Mouse (Mus musculus) left cerebral cortex, postnatal 10 days (tissue): ENCODE measurements at regions not wholly inside any gene's neighbourhood (a gene's known extent, or its start where the extent isn't known, plus 50 kb on each side); places are given as distances from the start of the nearest gene placed in this dataset.
A peak's percentile ranks its signal among the peaks of the same experiment; 100 is the strongest.
"Not testable (repeated sequence)": the region's sequence is repeated elsewhere in the genome, so short reads cannot be mapped to it uniquely, and the experiment has no call there.

ENCODE experiments used
- DNase-seq, 2 experiments: peaks; one replicate each; pipeline ENCODE4 v3.0.0; 2021 to 2022; ENCODE audit warnings: low spot score in 2 of 2, mixed read lengths in 1 of 2; ENCODE audit errors: extremely low spot score in 1 of 2
- intact Hi-C: fragments of 180-260 bp; cut with DNase I; formaldehyde crosslinking; loops from one replicate; pipeline ENCODE4 v1.15.1; 2025

DNA sequence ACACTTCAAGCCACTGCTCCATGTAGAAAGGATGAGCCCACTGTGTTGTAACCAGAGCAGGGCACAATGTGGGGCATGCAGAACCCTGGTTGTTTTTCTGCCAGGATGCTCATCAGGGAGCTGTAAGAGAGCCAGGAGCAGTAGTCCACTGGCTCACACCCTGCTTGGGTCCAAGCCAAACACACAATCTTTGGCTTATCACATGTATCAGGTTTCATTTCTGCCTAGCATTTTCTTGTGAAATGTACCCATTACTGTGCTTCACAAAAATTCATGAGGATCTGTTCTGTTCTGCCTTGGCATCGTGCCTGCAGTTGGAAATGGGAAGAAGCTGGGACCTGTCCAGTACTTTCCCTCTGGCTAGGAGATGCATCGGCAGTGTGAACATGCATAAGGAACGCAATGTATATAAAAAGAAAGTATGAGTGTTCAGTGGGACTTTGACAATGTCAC is 491.6 kb upstream of the Igfbp3 start:
- intact Hi-C loops: no loop called here

GRCm38 (mm10) chr11:7697591-7697990 is 483.9 kb upstream of the Igfbp3 start:
- DNase-seq: no peak
- intact Hi-C loops: no loop called here

More for the DNA sequence above, 491.6 kb upstream of the Igfbp3 start:
- DNase-seq: peak; percentile 28 to 36

GRCm38 (mm10) chr11:7689701-7690100 is 476.0 kb upstream of the Igfbp3 start:
- DNase-seq, intact Hi-C loops: not testable (repeated sequence)

DNA sequence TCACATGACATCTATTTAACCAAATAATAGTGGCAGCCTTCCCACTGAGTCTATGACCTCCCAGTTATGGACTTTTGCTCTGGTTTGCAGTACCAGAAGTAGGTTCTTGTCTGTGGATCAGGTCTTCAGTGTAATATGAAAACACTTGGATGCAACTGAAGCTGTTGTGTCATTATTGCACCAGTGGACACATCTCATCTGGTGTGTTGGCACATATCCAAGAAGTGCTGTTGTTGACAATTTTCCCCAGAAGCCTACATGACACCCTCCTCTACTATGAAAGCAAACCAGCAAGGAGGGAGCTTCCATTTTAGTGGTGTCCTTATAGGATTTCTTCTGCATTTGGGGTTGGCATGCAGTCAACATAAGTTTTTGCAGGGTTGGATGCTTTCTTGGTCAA is 459.1 kb upstream of the Igfbp3 start:
- intact Hi-C loops: no loop called here
- DNase-seq: no peak

GRCm38 (mm10) chr11:7630637-7631036 is 416.9 kb upstream of the Igfbp3 start:
- intact Hi-C loops: no loop called here
- peak; percentile 9 to 20 for DNase-seq

- DNase-seq: no peak
- intact Hi-C loops: no loop called here
These were observed 411.5 kb upstream of the Igfbp3 start for GRCm38 (mm10) chr11:7625256-7625655.

DNA sequence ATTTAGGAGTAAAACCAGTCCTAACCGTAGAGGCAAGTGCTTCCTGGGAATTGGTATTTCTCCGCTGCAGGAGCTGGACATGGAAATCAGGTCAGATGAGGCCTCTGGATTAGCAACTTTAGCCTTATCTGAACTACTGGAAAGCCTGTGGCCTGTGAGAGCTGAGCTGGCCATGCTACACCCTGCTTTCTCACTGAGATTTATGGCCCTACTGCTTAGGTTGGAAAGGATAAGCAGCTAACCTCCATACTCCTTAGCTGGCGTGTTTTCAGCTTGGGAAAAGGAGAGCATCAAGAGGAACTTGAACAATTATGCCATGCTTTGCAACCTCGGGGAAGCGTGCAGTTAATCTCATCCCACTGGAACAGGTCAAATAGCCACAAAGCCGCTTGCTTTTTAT is 406.6 kb upstream of the Igfbp3 start:
- DNase-seq: no peak
- intact Hi-C loops: no loop called here

DNA sequence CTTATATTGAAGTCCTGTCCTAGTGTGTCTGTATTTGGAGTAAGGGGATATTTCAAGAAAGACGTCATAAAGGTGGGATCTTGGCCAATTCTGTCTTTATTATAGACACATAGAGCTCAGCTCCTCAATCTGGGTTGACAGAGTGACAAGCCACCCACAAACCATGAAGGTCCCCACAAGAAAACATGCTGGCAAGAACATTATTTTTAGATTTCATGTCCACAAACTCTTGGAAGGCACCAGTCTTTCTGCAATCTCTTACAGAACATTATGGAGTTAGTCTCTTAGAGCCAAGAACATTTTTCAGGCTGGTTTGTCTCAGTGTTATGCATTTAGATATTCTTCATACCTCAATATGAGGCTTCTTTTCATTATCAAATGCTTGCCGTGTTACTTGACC is 397.0 kb upstream of the Igfbp3 start:
- intact Hi-C loops: no loop called here
- DNase-seq: peak in 1 of 2 experiments; percentile 1

- no peak for DNase-seq
- intact Hi-C loops: no loop called here
These were observed 396.2 kb upstream of the Igfbp3 start for GRCm38 (mm10) chr11:7609921-7610320.

DNA sequence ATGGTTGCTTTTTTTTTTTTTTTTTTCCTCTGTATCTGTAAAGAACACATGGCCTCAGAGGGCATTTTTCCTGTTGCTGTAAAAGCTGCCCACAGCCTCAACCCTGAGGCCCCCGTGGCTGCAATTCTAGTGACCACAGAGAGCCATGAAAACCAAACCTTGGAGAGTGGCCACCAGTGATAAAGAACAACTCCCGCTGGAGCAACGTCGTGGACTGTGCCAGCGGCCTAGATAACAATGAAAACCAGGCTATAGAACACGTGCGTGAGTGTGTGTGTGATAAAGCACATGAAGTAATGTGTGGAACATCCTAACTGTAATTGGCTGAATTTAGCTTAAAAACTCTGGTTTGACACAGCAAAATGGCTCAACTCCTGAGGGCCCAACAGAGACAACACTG is 392.9 kb upstream of the Igfbp3 start:
- intact Hi-C loops: no loop called here
- DNase-seq: no peak

DNA sequence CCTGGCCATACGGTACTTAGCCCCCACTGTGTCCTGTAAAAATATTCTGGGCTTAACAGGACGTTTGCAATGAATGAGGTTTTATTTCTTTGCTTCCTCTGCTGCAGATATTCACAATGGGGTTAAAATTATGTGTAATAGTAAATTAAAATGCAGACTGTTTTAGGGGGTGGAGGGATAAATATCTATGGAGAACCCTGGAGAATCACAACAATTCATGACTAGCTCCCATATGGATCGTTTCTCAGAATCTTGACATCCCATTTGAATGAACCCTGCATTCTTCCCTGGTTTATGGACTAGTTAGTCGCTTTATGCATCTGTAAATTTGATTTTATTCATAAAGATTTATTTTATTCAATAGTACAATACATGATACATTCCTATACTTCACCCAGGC is 378.3 kb upstream of the Igfbp3 start:
- DNase-seq: no peak
- intact Hi-C loops: no loop called here

DNA sequence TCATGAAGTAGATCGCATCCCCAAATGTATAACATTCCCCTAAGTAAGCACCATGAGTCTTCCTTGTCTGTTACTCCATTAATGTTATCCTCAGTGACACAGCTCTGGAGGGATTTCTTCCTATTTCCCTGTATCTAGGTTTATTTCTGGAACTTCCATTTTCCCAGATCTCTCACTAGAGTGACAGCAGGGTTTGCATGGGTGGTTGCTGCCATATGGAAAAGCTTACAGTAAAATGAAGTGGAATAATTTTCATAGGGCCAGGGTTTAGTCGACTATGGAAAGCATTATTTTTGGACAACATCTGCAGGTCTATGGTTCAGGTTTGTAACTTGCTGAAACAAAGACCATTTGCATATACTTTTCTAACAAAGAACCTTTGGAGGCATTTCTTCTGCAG is 369.6 kb upstream of the Igfbp3 start:
- peak in 1 of 2 experiments; percentile 14 for DNase-seq

DNA sequence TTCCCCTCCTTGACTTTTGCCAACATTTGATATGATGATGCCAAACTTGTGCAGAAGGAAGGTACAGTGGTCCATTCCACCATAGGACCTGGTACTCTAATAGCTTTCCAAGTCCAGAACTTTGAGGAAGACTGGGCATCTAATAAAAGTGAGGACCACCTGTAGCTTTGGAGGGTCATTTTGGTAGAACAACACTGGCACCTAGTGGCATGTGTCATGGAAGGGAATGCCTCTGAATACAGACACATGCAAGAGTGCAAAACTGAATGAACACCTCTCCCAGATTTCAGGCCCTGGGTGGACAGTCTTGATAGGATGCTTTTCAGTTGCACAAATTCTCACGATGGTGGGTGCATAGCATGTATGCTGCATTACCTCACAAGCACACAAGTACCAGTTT is 354.8 kb upstream of the Igfbp3 start:
- intact Hi-C loops: loop anchor here (5.0 kb wide), 1 partner anchor 356 kb away; the partner anchor contains the start of gene Igfbp3
- peak in 1 of 2 experiments; percentile 20 for DNase-seq

More for the DNA sequence above, 369.6 kb upstream of the Igfbp3 start:
- intact Hi-C loops: no loop called here

- no peak for DNase-seq
- intact Hi-C loops: no loop called here
These were observed 348.3 kb upstream of the Igfbp3 start for GRCm38 (mm10) chr11:7562029-7562428.

- intact Hi-C loops: no loop called here
- DNase-seq: no peak
These were observed 347.7 kb upstream of the Igfbp3 start for GRCm38 (mm10) chr11:7561437-7561836.

DNA sequence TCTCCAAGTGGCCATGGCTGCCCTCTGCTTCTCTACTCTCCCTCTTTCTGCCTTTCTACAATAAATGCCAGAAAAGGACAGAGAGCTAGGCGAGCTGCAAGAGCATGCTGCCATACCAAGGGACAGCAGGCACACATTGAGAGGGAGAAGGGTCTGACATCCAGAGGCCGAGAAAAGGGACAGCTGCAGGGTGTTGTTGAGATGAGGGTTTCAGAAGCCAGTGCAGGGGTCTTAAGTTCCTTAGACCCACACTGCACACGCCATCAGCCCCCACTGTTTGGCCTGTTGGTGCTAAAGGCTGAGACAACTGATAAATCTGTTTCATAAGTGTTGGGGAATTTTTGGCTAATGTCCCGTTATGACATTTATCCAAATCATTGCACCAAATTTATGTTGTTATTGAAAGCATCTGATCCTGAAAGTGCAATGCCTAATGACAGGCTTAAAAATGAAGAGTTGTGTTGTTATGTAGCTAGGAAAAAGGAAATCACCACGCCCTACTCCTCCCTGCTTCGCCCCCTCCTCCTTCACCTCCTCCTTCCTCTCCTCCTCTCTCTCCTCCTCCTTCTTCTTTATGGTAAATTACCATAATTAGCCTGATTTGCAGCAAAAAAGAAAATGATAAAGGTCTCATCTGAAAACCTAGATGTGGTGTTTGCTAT is 342.0 kb upstream of the Igfbp3 start:
- intact Hi-C loops: no loop called here
- DNase-seq: no peak

DNA sequence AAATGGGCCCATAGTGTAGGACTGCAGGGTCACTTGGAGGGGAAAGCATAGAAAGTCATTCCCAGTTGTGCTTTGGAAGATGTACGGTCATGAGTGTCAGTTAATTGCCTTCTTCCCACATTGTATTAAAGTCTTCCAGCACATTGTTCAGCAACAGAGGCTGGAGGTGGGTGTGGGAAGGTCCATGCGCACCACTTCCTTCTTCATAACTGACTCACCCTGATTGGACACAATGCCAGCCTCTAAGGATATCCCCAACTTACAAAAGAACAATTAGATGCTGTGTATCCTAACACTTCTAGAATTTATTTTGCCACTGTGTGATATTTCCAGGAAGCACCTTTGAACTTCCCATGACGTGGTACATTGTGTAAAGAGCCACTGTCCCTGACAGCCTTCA is 338.4 kb upstream of the Igfbp3 start:
- intact Hi-C loops: no loop called here
- DNase-seq: no peak

DNA sequence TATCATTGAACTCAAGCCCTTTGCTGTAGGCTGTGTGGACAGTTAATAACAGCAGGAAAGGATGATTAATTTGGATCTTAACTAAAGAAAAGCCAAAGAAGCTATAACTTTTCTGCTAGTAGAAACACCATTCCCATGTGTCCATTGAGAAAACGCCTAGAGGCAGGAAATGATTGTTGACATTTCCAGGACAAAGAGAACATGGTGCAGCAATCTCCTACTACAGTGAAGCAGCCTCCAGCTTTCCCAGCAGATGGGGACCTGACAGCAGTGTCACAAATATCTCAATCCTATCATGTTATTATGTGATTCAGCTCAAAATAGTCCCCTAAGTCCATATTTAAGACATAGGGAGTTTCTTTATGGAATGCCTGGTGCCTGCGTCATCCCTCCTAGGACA is 334.1 kb upstream of the Igfbp3 start:
- intact Hi-C loops: no loop called here
- no peak for DNase-seq

DNA sequence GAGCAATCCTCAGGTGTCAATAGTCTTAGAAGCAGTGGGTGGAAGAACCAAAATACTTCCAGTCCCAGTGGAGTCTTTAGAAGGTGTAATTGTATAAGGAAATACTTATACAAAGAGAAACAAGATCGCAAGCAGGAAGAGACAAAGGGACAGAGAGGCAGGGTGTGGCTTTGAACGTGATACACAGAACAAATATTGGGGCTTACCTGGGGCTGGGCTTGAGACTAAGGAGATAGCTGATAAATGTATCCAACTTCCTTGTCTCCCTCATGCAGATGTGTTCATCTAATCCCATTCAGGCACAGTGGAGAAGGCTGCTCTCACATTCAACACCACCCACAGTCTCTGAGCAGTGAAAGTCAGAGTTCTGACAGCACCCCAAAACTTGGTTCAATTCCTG is 331.9 kb upstream of the Igfbp3 start:
- DNase-seq: no peak
- intact Hi-C loops: no loop called here

- intact Hi-C loops: no loop called here
- DNase-seq: no peak
These were observed 320.9 kb upstream of the Igfbp3 start for GRCm38 (mm10) chr11:7534590-7534989.

- intact Hi-C loops: no loop called here
- DNase-seq: no peak
These were observed 319.6 kb upstream of the Igfbp3 start for GRCm38 (mm10) chr11:7533327-7533726.
